Mouse (Mus musculus) spleen, embryonic (tissue): ENCODE measurements at regions not wholly inside any gene's neighbourhood (a gene's known extent, or its start where the extent isn't known, plus 50 kb on each side); places are given as distances from the start of the nearest gene placed in this dataset.

Source experiments
- CTCF ChIA-PET: fragments of 350-600 bp; sonication (Branson Sonifier 250); formaldehyde crosslinking; loops from one replicate; lab custom pipeline; 2022; lab: Charles Lee

DNA sequence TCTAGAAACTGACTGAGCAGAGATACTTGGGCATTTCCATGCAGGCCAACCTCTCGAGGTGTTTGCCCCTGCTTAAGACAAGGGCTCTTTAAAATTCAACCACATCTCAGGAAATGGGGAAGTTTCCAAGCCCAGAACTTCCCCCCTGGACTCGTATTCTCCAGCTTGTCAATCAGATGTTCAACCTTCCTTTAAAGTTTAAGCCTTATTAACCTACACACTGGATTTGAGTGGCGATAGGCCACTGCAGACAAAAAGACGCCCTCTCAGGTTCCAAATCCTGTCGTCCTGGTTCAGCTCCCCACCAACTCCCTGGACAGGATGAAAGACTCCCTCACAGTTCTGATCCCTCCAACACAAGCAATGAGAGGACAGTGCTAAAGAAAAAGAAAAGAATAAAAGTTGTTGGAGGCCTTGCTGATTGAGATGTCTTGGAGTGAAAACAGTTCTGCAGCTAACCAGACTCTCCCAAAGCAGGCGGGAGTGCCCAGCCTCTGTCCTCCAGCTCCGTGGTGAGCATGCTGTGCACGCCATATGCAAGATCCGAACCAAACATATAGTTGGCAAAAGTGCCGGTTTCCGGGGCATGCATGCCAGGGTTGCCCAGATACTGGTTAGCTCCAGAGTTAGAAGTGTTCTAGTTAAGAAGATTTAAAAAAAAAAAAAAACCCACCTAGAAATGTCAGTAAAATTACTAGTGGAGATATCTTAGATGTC is 298.3 kb downstream of the Mycn start:
- CTCF ChIA-PET: no interaction called here

DNA sequence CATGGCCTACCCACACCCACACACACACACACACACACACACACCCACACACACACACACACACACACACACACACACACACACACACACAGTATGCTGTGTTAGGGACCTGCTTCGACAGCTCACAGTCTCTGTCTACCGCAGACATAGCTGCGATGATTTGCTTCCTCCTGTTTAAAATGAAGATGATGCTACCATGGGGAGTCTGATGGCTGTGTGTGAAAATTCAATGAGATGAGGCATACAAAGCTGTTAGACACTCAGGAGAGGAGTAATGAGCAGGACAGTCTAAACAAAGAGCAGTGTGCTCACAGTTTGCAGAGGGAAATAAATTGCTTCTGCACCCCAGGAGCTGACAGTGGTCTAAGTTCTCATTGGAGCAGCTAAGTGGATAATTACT is 306.4 kb downstream of the Mycn start:
- CTCF ChIA-PET: no interaction called here

DNA sequence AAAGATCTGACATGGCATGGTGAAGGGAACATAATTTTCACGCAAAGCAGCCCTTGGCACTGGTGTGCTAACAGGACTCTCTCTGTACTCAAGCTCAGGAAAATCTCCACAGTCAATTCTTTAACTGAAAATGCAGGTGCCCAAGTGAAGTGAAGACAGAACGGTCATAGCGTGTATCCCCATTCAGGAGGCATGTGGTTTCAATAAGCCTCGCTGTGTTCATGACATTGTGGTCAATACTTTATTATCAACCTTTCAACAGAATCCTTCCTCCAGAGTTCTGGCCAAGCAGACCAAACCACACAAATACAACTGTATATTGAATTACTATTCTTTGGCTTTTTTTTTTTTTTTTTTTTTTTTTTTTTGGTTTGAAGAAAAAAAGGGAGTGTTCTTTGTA is 314.1 kb downstream of the Mycn start:
- CTCF ChIA-PET: no interaction called here

DNA sequence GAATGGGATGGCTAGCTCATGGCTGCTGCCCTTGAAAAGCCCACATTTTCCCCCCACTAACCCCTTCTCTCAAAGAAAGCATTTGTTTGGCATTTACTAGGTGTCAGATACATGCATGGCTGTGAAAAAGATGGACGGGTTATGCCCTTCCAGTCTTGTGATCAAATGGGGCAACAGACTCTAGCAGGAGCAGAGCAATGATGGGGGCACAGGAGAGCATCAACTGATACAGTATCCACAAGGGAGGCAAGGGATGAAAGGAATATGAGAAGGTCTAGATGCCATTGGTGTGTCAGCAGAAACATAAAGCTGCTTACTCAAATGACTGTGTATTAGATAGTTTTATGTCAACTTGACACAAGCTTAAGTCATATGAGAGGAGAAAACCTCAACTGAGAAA is 315.9 kb downstream of the Mycn start:
- CTCF ChIA-PET: no interaction called here

DNA sequence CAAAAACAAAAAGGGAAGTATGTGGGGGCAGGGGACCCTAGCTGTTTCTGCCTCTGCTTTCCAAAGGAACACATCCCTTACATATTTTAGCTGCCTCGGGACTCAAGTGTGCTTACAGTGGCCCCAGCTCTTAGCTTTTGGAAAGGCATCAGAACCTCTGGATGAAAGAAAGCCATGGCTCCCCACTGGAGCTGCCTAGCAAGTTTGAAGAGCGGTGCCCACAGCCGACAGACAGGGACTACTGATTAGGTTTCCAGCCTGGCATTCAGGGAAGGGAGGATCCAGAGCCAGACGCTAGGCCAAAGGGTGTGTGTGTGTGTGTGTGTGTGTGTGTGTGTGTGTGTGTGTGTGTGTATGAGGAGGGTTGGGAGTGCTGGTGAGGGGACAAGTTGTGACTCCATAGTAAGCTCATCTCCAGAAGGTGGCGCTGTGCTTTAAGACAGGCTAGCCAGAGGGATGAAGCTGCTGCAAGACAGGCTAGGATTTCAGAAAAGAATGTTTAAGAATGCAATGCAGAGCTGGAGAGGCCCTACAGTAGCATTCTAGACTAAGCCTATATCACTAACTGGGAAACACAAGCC is 318.9 kb downstream of the Mycn start:
- CTCF ChIA-PET: interaction anchor here (0.7 kb wide), 1 partner anchor 187 kb away, joined by 3 read pairs; no protein-coding TSS in a partner anchor

DNA sequence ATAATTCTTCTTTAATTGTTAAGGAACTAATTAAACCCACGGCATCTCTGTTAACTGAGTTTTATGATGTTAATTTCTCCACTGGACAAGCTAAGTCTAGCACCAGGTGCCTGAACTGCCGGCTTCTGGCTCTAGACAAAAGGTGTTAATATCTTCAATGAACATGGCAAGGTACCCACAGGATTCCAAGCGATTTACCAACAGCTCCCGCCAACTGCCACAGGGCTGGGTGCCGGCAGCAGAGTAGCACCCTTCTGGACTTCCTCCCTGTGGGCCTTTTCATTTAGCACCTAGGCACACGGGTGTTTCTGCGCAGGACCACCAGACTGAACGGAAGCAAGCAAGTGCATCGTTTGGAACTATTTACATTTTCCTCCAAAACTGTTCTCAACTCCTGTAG is 320.2 kb downstream of the Mycn start:
- CTCF ChIA-PET: no interaction called here

DNA sequence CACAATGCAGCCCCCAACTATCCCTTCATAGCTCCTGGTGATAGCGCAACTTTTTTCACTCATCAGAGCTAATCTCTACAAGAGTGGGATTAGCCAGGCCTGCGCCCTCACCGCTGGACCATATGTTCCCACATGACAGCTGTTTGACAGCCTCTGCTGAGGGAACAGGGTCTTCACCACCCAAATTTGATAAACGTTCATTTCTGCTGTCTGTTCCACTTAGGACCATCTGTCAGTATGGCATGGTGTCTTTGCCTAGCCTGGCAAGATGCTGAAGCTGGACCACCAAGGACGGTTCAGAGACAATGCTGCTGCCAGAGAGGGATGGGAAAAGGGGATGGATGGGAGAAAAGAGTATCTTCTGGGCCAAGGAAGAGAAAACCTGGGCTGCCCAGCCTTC is 321.4 kb downstream of the Mycn start:
- CTCF ChIA-PET: no interaction called here

DNA sequence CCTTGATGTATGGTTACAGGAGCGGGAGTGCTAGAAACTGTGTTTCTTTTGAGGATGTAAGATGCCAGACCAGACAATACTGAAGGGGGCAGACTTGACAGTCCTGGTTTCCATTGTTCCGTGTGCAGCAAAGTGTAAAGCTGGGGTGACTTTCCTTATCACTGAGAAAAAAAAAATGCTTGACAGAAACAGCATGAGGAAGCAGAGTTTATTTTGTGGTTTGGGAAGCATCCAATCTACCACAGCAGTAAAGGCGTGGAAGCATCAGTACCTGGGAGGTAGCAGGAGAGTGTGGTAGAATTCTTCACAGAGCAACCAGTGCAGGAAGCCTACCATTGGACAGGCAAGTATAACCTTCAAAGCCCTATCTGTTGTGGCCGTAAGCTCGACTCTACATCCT is 322.3 kb downstream of the Mycn start:
- CTCF ChIA-PET: no interaction called here

DNA sequence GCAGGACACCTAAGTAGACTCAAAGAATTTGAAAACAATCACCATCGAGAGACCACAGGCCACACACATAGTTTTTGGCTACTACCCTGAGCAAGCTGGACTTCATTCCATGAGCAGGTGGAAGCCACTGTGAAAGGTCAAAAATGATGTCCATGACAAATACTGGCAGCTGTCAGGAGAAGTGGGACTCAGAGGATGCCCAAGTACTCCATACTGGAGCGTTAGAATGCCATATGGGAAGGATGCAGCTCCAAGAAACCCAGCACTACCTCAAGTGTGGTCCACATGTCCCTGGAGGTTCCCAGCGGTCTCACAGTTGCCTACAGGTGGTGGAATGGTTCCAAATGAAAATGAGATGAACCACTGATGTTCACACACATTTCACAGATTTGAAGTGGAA is 329.2 kb downstream of the Mycn start:
- CTCF ChIA-PET: no interaction called here

DNA sequence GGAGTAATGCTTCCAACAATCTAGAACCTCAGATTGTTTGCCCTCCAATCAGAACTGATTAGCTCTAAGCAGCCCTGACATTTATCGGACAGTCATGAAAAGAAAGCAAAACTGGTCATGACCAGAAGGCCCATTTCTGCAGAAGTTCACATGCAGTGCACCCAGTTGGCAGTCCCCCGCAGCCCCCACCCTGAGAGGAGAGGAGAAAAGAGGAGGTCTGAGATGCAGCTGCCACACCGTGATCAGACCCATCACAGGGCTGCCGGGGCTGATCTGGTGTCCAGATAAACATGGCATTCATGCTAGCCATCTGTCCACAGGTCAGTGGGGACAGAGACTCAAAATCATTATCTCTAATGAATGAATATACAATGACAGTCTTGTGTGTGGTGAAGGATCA is 330.9 kb downstream of the Mycn start:
- CTCF ChIA-PET: no interaction called here

DNA sequence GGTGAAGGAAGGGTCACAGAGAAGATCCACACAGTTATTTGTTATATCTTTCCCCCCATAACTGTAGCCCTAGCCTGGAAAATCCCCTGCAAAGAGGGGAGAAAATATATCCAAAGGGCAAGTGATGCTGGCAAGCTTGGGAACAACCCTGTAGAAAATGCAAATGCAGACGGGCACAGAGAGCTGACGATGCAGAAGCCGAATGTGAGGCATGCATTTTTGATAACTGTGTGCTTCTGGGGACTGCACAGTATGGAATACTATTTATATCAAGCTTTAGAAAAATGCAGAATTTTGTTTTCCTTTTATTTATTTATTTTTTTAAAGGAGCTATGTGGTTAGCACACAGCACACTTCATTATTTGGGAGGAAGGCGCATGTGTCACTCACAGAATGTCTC is 333.7 kb downstream of the Mycn start:
- CTCF ChIA-PET: no interaction called here

DNA sequence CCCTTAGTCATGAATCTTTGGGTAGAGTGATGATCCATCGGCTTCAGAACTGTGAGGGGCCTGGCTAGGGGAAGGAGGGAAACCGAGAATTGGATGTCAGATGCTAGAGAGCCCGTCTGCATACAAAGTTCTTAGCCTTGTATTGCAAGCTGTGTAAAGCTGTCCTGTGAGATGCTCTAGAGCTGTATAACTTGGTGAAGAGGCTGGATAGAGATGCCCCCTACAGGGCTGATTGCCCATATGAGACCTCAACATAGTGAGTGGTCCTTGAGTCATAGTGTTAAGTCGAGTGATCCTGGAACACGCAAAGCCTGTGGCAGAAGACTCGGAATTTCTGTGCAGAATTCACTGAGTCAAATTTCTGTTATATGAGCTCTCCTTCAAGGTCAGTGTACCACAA is 334.8 kb downstream of the Mycn start:
- CTCF ChIA-PET: no interaction called here

DNA sequence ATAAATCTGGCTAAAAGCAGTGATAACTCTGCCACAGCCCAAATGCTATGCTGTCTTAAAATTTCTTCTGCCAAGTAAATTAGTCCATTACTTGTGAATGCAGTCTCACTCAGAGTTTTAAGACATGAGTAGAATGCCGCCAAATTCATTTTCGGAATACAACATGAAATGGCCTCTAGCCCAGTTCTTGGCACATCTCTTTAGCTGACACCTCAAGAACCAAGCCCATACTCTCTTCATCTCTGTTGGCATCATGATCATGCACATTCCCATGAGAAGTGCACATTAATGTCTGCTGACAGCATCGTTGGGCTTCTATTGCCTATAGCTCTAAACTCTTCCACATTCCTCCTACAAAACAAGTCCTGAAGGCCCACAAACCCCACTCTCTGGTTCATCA is 336.2 kb downstream of the Mycn start:
- CTCF ChIA-PET: interaction anchor here (0.6 kb wide), 1 partner anchor 388 kb away, joined by 3 read pairs; no protein-coding TSS in a partner anchor

DNA sequence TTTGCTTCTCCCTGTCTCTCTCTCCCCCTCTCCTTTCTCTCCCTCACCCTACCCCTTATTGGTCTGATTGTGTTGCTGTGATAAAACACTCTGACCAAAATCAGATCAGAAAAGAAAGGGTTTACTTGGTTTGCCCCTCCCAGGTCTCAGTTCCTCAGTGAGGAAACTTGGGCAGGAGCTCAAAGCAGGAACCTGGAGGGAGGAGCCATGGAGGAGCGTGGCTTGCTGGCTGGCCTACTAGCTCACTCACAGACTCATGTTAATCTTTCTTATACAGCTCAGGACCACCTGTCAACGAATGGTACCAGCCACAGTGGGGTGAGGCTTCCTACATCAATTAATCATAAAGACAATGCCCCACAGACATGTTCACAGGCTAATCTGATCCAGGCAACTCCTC is 339.4 kb downstream of the Fam49a start:
- CTCF ChIA-PET: no interaction called here

DNA sequence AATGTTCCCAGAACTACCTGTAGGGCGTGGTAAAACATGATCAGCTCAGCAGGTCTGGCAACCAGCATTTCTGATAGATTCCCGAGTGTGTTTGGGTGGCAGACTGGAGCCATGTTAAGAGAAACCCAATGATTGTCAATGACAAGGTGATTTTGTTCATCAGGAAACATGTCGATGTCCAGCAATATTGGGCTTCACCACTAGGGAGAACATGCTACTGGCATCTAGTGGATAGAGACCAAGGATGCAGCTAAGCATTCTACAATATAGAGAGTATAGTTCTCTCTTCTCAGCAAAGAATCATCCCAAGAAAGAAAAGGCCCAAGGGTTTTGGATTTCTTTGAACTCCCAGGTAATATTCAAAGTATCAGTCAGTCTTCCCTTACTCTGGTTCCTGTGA is 333.5 kb downstream of the Fam49a start:
- CTCF ChIA-PET: no interaction called here

DNA sequence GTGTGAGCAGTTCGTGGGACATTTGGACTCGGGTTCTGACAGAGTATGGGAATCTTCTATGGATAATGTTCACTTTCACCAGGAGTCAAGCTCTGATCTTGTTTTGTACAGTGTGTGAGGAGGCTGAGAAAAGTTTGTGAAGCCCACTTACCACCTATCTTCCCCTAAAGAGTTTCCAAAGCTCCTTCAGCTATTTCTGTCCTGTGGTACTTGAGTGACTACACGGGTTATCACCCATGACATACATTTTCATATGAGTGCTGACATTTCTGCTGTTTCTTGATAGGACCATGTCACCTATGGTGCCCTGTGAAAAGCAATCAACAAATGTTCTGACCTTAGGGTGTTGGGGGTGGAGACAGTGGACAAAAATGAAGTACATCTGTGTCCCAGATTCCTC is 332.6 kb downstream of the Fam49a start:
- CTCF ChIA-PET: no interaction called here

DNA sequence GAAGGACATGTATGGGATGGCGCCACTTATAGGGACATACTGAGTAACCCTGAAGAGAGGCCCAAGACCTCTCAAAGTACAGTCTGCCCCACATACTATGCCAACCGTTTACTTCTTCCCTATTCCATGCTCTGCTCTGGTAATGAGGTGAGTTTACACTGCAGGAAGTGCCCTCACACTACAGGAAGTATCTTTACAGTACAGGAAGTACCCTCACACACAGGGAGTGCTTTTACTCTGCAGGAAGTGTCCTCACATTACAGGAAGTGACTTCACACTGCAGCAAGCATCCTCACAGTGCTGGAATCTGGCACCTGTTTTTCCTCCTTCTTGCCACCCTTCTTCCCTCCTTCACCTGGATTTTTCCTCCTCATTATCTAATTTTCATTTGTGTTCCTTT is 331.4 kb downstream of the Fam49a start:
- CTCF ChIA-PET: no interaction called here

DNA sequence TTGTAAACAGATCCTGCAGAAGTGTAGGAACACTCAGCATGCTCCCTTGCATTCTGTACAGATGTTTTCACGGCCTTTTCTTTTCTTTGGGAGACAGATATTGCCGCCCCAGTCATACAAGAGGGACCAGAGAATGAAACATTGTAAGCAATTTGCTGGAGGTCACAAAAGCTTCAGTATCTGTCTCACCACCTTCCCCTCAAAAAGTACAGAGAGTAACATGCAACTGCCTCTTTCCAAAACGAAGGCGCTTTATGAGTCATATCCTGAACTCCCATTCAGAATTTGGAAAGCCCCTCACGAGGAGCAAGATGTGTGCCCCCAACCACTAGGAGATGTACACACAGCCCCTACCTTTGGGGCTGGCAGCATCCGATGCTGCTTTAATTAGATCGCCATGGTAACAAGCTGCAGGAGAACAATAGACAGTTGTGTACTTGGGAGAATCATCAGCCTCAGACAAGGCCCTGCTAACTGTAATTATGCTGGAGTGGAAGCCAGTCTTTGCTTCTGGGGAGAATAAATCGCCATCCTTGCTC is 328.9 kb downstream of the Fam49a start:
- CTCF ChIA-PET: no interaction called here

DNA sequence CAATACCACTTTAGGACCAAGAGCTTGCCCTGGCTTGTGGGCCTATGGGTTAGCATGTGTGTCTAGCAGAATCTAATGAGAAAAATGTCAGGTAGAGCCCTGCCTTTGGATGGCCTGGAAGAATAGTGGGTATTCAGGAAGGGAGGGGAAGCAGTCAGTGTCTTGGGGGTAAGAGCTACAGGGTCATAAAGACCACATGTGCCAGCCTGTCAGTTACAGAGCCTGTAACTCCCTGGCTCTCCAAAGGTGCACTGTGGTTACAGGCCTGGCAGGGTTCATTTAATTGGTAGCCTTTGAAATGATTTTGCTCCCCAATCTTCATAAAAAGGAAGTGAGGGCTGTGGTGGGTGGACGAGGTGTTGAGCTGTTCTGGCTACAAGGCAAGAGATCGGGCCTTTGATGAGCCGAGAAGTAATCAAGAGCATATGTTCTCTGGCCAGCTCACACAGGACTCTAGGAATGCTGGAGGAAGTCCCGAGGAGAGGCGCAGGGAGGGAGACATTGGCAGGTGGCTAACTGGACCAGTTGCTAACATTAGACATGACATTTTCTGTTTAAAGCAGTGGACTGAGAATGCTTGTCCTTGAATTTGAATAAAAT is 326.9 kb downstream of the Fam49a start:
- CTCF ChIA-PET: no interaction called here

DNA sequence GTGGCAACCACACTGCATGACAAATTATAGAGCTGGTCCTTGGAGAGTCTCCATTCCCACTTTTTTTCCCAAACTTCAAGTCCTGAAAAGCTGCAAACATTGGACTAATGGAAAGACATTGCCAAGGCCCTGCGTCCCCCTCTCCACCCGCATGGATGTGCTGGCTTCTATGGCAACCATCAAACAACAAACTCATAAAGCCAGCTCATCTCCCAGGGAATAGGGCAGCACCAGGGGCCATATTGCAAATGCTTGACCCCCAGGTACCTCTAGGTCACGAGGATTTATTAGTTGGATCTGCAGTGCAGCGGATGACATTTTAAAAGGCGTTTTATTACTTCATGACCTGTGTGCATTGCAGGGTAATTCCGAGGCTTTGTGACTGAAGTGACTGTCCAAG is 324.5 kb downstream of the Fam49a start:
- CTCF ChIA-PET: no interaction called here

DNA sequence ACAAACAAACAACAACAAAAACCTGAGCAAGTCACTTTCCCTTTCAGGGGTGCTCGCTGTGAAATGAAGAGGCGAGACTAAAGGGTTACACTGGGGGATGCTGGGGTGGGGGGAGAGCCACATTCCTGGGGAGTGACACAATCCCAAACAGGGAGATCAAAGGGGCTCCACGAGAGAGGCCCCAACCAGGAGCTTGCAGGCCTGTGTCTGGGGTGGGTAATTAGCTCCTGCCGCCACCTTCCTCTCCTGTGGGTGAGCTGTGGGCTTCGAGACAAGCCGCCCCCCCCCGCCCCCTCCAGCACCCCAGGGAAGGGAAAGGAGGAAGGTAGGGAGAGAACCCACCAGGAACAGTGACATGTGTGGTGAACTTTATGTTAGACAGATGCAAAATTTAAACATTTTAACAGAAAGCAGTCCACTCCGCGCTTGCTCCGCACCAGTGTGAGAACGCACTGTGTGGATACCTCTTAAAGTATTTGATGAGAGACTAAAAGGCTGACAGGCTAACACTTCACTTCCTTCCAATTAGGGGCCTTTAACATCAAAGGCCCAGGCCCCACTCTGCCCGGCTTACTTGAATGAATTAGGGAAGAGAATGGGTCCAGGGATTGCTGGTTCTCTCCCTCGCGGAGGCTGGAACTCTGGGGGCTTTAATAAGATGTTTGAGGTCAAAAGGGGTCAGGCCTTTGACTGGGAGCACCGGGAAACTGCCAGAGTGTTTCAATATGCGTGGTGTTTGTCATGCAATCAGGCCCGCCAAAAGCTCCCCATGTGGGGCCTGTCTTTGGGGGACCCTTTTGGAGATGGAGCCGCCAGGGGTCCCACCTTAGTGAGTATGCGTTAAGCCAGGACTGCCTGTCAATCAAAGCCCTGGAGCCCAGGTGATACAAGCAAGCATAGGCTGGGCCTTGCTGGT is 319.6 kb downstream of the Fam49a start:
- CTCF ChIA-PET: interaction anchor here (0.6 to 1.3 kb wide), 2 partner anchors 11 to 21 kb away, joined by 4 to 5 read pairs; no protein-coding TSS in a partner anchor

DNA sequence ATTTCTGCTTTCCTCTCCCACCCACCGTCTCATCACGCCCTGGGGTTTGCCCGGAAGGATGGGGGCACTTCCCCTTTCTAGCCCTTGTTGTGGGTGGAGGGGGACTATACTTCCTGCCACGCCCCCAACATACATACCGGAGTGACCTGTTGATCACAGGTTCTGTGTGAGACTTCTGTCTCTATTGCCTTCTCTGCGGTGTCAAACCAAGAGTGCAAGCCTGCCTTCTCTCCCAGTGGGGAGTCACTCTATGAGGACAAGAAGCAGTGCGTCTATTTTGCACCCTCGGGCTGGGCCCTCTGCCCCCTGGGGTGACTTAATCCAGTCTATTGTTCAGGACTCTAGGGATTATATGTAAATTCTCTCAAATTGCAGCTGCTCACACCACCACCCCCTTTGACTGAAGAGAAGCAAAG is 318.8 kb downstream of the Fam49a start:
- CTCF ChIA-PET: interaction anchor here (0.8 kb wide), 1 partner anchor 29 kb away, joined by 3 read pairs; no protein-coding TSS in a partner anchor
